In the genomic region with DNA sequence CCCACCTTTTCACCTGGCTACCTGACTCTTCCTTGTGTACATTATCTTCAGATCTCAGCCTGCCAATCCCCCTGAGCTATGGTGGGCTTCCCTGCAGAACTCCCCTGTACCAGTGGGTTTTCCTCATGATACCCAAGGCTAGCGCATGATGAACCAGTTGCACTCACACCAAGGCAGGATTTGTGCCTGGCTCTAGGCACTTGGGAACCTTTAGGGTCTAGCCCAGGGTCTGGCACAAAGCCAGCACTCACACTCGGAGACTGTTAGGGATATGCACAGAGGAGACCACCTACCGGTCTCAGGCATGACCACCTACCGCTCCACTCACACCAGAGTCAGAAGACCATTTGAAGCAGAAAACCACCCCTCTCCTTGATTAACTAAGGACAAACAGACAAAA, we compare ENCODE assay signal across 19 mouse cellular contexts. TPM values are rescaled to one million over a fixed set of nuclear protein-coding genes. Genes with fewer than 3 reads are reported as not detected.
DNase-seq lines count a peak whose midpoint lies in the region; ATAC-seq lines count a peak whose summit lies in the region.
"Had no signal": no experiment of that assay in that cellular context is flagged by ENCODE, and none has a peak within 500 bp of the region (broad histone marks: within the 10 kb centered on the region; RNA-seq: fewer than 3 reads in every experiment).

No protein-coding gene starts in this region.

- DNase-seq in heart, postnatal 14 days, result no peak
- no peak for DNase-seq in limb, embryonic 10.5 days (ENCODE audit: low spot score)
- DNase-seq in kidney, postnatal 10 days, result no peak
- DNase-seq: adrenal gland, postnatal 25 days; cerebellum, adult 2 months; heart, postnatal 4 days; layer of hippocampus, postnatal 36 days; liver, postnatal 0 days; spleen, adult 18-20 months; thymus, postnatal 25 days had no signal

- ATAC-seq in heart, embryonic 12.5 days (ENCODE audit: insufficient number of reproducible peaks, low FRiP score), result no peak
- peak; percentile 39; the same call in 1 of the 2 replicates for ATAC-seq in limb, embryonic 13.5 days (ENCODE audit: low FRiP score, low read depth)
- no peak for ATAC-seq in embryonic facial prominence, embryonic 15.5 days (ENCODE audit: insufficient number of reproducible peaks, low FRiP score, low TSS enrichment, low read depth)
- ATAC-seq in intestine, embryonic 16.5 days, result no peak
- ATAC-seq: activated CD4-positive, CD25-positive, alpha-beta regulatory T cell, adult 4 months; forebrain, embryonic 13.5 days; liver, postnatal 0 days; Patski had no signal

- H3K27ac ChIP-seq in heart, embryonic 12.5 days (ENCODE audit: poor library complexity, severe bottlenecking), result peak overlapping the region; percentile 25; the same call in 1 of the 2 replicates
- H3K27ac ChIP-seq in limb, embryonic 13.5 days, result no peak overlapping the region; the same call in 1 of the 2 replicates
- H3K27ac ChIP-seq in limb, embryonic 10.5 days, result no peak overlapping the region
- peak overlapping the region; percentile 22; the same call in 1 of the 2 replicates for H3K27ac ChIP-seq in embryonic facial prominence, embryonic 15.5 days (replicated peaks)
- peak overlapping the region; percentile 61; the same call in 1 of the 2 replicates for H3K27ac ChIP-seq in intestine, embryonic 16.5 days (ENCODE audit: low read length)
- H3K27ac ChIP-seq: forebrain, embryonic 13.5 days; limb, embryonic 12.5 days had no signal

- H3K4me2 ChIP-seq in heart, embryonic 12.5 days, result no peak overlapping the region
- no peak overlapping the region for H3K4me2 ChIP-seq in limb, embryonic 13.5 days (replicated peaks)
- no peak overlapping the region for H3K4me2 ChIP-seq in embryonic facial prominence, embryonic 15.5 days (replicated peaks)
- H3K4me2 ChIP-seq in intestine, embryonic 16.5 days (ENCODE audit: low read depth, low read length), result no peak overlapping the region
- H3K4me2 ChIP-seq: forebrain, embryonic 13.5 days; limb, embryonic 12.5 days had no signal

- intact Hi-C loops in heart, postnatal 14 days (cut with DNase I), result no loop called here

- H3K27me3 ChIP-seq in heart, embryonic 12.5 days (replicated peaks), result no peaks in the 10 kb centered on the region
- no peaks in the 10 kb centered on the region for H3K27me3 ChIP-seq in limb, embryonic 13.5 days
- no peaks in the 10 kb centered on the region for H3K27me3 ChIP-seq in limb, embryonic 10.5 days (ENCODE audit: low read depth, poor library complexity, severe bottlenecking)
- no peaks in the 10 kb centered on the region for H3K27me3 ChIP-seq in embryonic facial prominence, embryonic 15.5 days
- no peaks in the 10 kb centered on the region for H3K27me3 ChIP-seq in intestine, embryonic 16.5 days (replicated peaks; ENCODE audit: control insufficient read depth, insufficient read depth, low read length)
- H3K27me3 ChIP-seq: forebrain, embryonic 13.5 days; limb, embryonic 12.5 days; Patski had no signal

- no peak overlapping the region for H3K4me3 ChIP-seq in heart, embryonic 12.5 days
- H3K4me3 ChIP-seq in limb, embryonic 13.5 days, result no peak overlapping the region
- no peak overlapping the region for H3K4me3 ChIP-seq in limb, embryonic 10.5 days
- H3K4me3 ChIP-seq in embryonic facial prominence, embryonic 15.5 days (replicated peaks), result no peak overlapping the region
- H3K4me3 ChIP-seq in intestine, embryonic 16.5 days (ENCODE audit: low read length), result no peak overlapping the region
- H3K4me3 ChIP-seq: forebrain, embryonic 13.5 days; limb, embryonic 12.5 days; megakaryocyte, embryonic 14.5 days had no signal

- H3K4me1 ChIP-seq in heart, embryonic 12.5 days (replicated peaks), result peaks cover 53% of the 10 kb centered on the region
- H3K4me1 ChIP-seq in limb, embryonic 13.5 days, result peaks cover 28% of the 10 kb centered on the region
- no peaks in the 10 kb centered on the region for H3K4me1 ChIP-seq in limb, embryonic 10.5 days
- peaks cover 37% of the 10 kb centered on the region for H3K4me1 ChIP-seq in embryonic facial prominence, embryonic 15.5 days
- peaks cover 10% of the 10 kb centered on the region for H3K4me1 ChIP-seq in intestine, embryonic 16.5 days (ENCODE audit: control insufficient read depth, insufficient read depth, low read length)
- H3K4me1 ChIP-seq: megakaryocyte, embryonic 14.5 days had no signal

- no peaks in the 10 kb centered on the region for H3K36me3 ChIP-seq in heart, embryonic 12.5 days
- no peaks in the 10 kb centered on the region for H3K36me3 ChIP-seq in limb, embryonic 13.5 days
- H3K36me3 ChIP-seq in limb, embryonic 10.5 days, result no peaks in the 10 kb centered on the region
- H3K36me3 ChIP-seq in embryonic facial prominence, embryonic 15.5 days, result no peaks in the 10 kb centered on the region
- no peaks in the 10 kb centered on the region for H3K36me3 ChIP-seq in intestine, embryonic 16.5 days (ENCODE audit: control insufficient read depth, insufficient read depth, low read length)
- H3K36me3 ChIP-seq: limb, embryonic 12.5 days had no signal

- H3K9me3 ChIP-seq in heart, embryonic 12.5 days (replicated peaks), result no peaks in the 10 kb centered on the region
- H3K9me3 ChIP-seq in limb, embryonic 13.5 days, result peaks cover 3% of the 10 kb centered on the region; the same call in 1 of the 2 replicates
- no peaks in the 10 kb centered on the region for H3K9me3 ChIP-seq in limb, embryonic 10.5 days (replicated peaks)
- no peaks in the 10 kb centered on the region for H3K9me3 ChIP-seq in embryonic facial prominence, embryonic 15.5 days (replicated peaks)
- no peaks in the 10 kb centered on the region for H3K9me3 ChIP-seq in intestine, embryonic 16.5 days (ENCODE audit: control insufficient read depth, low read length)
- H3K9me3 ChIP-seq: forebrain, embryonic 13.5 days; limb, embryonic 12.5 days had no signal

- H3K9ac ChIP-seq in heart, embryonic 12.5 days, result 0 out of 2 replicates have a peak overlapping the region, but pooled peaks have one; percentile 8
- no peak overlapping the region for H3K9ac ChIP-seq in limb, embryonic 13.5 days
- H3K9ac ChIP-seq in embryonic facial prominence, embryonic 15.5 days, result no peak overlapping the region
- no peak overlapping the region for H3K9ac ChIP-seq in intestine, embryonic 16.5 days (ENCODE audit: low read depth, low read length)
- H3K9ac ChIP-seq: forebrain, embryonic 13.5 days; limb, embryonic 12.5 days; liver, postnatal 0 days had no signal

- WGBS in heart, embryonic 12.5 days, result 66% methylated on average over 4 of the region's 4 CpGs
- 58% methylated on average over 4 of the region's 4 CpGs for WGBS in limb, embryonic 13.5 days
- WGBS in limb, embryonic 10.5 days, result 85% methylated on average over 4 of the region's 4 CpGs
- 61% methylated on average over 4 of the region's 4 CpGs for WGBS in embryonic facial prominence, embryonic 15.5 days
- WGBS in intestine, embryonic 16.5 days, result 67% methylated on average over 4 of the region's 4 CpGs

RNA-seq across cellular contexts. Expression of gene Ppp1r3c, which starts 35.5 kb away (rescaled TPM):
- polyA plus RNA-seq in heart, embryonic 12.5 days (2016; fragmentation: Nextera tagmentation; extraction: Ambion mirVana), result 53.3 and 55.1 TPM in 2 replicates
- 10 to 100 TPM; 91.5 to 98.3 TPM for total RNA-seq in heart, postnatal 14 days (2021)
- polyA plus RNA-seq in limb, embryonic 13.5 days (2015; fragmentation: Nextera tagmentation; extraction: Ambion mirVana), result 8.9 and 11.4 TPM in 2 replicates
- 1.2 and 1.8 TPM in 2 replicates for polyA plus RNA-seq in limb, embryonic 10.5 days (2016; fragmentation: Nextera tagmentation; extraction: Ambion mirVana)
- 16.6 TPM in 2 replicates for polyA plus RNA-seq in embryonic facial prominence, embryonic 15.5 days (2015; fragmentation: Nextera tagmentation; extraction: Ambion mirVana)
- 10.3 and 10.5 TPM in 2 replicates for polyA plus RNA-seq in intestine, embryonic 16.5 days (2015; fragmentation: Nextera tagmentation; extraction: Ambion mirVana)
- polyA plus RNA-seq: activated CD4-positive, CD25-positive, alpha-beta regulatory T cell, adult 4 months had no signal

Comparison
In these comparisons a context has a peak if more than half of its experiments do, and no peak if none do; other contexts are left out.
1. H3K27ac ChIP-seq: peak in heart, embryonic 12.5 days (single experiment), embryonic facial prominence, embryonic 15.5 days (single experiment) and intestine, embryonic 16.5 days (single experiment); none in limb, embryonic 13.5 days (single experiment) and limb, embryonic 10.5 days (single experiment).